Mouse (Mus musculus): ENCODE results near the gene Grm4. TPM values are rescaled to one million over a fixed set of nuclear protein-coding genes. Genes with fewer than 3 reads are reported as not detected.

Grm4 gene
- total and polyA plus RNA-seq, 3 experiments: 0.05 TPM; not detected in 2

DNA sequence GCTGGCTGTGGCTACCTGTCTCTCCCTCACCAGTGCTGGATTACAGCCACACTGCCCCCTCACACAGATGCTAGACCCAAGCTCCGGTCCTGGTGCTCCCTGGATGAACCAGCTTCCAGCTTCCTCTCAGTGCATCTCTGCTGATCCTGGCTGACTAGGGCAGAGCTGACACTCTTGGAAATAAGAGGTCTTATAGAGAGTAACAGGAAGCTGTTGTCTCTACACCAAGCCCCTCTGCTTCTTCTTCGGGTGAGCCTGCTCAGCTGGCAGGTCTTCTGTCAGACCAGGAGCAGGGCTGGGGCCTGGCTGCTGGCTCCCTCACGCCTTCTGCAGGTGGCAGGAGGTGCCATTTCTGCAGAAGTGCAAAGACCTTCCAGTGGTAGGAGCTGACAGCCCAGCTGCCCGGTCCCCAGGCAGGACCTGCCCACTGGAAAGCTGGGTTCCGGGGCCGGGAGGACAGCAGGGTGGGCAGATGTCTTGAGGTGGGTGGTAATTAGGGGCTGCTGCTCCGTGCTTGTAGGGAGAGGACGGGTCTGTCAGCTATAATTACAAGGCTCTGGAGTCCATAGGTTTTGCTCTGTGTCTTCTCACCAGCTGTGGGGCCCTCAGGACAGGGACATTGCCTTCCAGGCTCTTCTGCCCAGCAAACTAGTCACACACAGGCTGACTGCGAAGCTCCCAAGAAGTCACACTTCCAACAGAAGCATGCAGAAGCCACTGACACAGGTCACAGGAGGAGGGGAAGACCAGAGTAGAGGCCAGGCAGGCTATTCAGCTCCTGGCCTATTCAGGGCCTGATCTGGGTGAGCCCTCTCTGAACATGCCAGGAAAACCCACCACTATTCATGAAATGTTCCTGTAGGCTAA is 10.7 kb downstream of the Grm4 start:
- Histone ChIP-seq H3K4me3 (ENCODE audit: low read depth, low read length) (no peak overlapping the region), H3K27me3 (ENCODE audit: insufficient read depth, low read length) (no peaks in the 10 kb centered on the region; the same call in 1 of the 2 replicates), H3K4me1 (ENCODE audit: insufficient read depth, low read depth, low read length) (no peaks in the 10 kb centered on the region), H3K36me3 (replicated peaks) (no peaks in the 10 kb centered on the region), H3K9me3 (replicated peaks) (peaks cover 48% of the 10 kb centered on the region)
- ATAC-seq (ENCODE audit: extremely low read depth, insufficient number of reproducible peaks, low FRiP score, poor library complexity, severe bottlenecking) (no peak), DNase-seq (ENCODE audit: low spot score) (no peak)
- TF ChIP-seq CTCF (IDR thresholded peaks at IDR 0.05; ENCODE audit: low read depth, low read length) (no peak), GATA1 (IDR thresholded peaks at IDR 0.05; ENCODE audit: borderline replicate concordance, low read length) (no peak), POLR2AphosphoS5 (IDR thresholded peaks at IDR 0.05; ENCODE audit: insufficient replicate concordance, low read depth, low read length) (no peak)

DNA sequence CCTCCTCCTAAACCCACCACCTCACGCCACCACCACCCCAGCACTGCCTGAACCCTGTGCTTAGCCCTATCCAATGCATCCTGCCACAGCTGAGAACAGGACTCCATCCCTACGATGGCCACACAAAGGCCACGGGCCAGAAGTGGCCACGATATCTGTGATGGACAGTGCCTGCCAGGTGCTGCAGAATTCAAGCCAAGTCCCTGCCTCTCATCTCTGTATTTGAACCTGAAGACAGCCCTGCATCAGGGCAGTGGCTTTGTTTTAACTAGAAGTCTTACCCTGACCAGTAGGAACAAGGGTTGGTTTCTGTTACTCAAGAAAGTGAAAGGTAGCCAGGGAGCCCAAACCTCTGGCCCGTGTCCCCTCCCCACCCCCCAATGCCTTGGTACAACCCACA is 12.1 kb downstream of the Grm4 start:
- no peaks in the 10 kb centered on the region; the same call in 1 of the 2 replicates for H3K27me3 ChIP-seq (ENCODE audit: insufficient read depth, low read length)
- ATAC-seq (ENCODE audit: extremely low read depth, insufficient number of reproducible peaks, low FRiP score, poor library complexity, severe bottlenecking) (no peak), DNase-seq (ENCODE audit: low spot score) (no peak)
- no peak overlapping the region for H3K4me3 ChIP-seq (ENCODE audit: low read depth, low read length)
- TF ChIP-seq GATA2 (IDR thresholded peaks at IDR 0.05; ENCODE audit: borderline replicate concordance, low read depth, low read length): no peak
- no peak for TF ChIP-seq TAL1 (conservative IDR thresholded peaks at IDR 0.05; ENCODE audit: low read depth, low read length)
- H3K9me3 ChIP-seq (replicated peaks): peaks cover 45% of the 10 kb centered on the region
- H3K36me3 ChIP-seq (replicated peaks): no peaks in the 10 kb centered on the region
- no peaks in the 10 kb centered on the region for H3K4me1 ChIP-seq (ENCODE audit: insufficient read depth, low read depth, low read length)

DNA sequence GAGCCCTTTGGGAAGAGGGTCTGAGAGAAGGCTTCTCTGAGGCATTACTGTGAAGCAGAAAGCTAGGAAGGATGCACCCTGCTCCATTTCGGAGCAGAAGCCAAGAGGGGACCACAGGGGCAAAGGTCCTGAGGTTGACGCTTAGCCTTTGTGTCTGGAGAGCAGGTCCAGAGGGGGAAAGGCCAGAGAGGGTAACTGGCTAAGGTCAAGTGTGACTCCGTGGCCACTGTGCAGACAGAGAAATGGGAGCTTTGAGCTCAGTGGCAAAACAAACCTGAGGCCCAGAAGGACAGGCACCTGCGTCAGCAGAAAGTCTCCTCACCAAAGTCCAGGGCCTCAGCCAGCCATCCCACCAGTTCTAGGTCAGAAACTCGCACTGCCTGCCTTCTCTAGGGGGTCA is 12.7 kb downstream of the Grm4 start:
- Histone ChIP-seq H3K36me3 (replicated peaks) (no peaks in the 10 kb centered on the region), H3K27me3 (ENCODE audit: insufficient read depth, low read length) (no peaks in the 10 kb centered on the region; the same call in 1 of the 2 replicates), H3K4me1 (ENCODE audit: insufficient read depth, low read depth, low read length) (no peaks in the 10 kb centered on the region), H3K4me3 (ENCODE audit: low read depth, low read length) (no peak overlapping the region), H3K9me3 (replicated peaks) (peaks cover 39% of the 10 kb centered on the region)
- ATAC-seq (ENCODE audit: extremely low read depth, insufficient number of reproducible peaks, low FRiP score, poor library complexity, severe bottlenecking) (no peak), DNase-seq (ENCODE audit: low spot score) (no peak)
- TF ChIP-seq GATA1 (IDR thresholded peaks at IDR 0.05; ENCODE audit: borderline replicate concordance, low read length): no peak
- TF ChIP-seq CTCF (IDR thresholded peaks at IDR 0.05; ENCODE audit: low read depth, low read length): no peak
- TF ChIP-seq POLR2AphosphoS5 (IDR thresholded peaks at IDR 0.05; ENCODE audit: insufficient replicate concordance, low read depth, low read length): no peak
- TF ChIP-seq TAL1 (conservative IDR thresholded peaks at IDR 0.05; ENCODE audit: low read depth, low read length): no peak
- no peak for TF ChIP-seq GATA2 (IDR thresholded peaks at IDR 0.05; ENCODE audit: borderline replicate concordance, low read depth, low read length)

DNA sequence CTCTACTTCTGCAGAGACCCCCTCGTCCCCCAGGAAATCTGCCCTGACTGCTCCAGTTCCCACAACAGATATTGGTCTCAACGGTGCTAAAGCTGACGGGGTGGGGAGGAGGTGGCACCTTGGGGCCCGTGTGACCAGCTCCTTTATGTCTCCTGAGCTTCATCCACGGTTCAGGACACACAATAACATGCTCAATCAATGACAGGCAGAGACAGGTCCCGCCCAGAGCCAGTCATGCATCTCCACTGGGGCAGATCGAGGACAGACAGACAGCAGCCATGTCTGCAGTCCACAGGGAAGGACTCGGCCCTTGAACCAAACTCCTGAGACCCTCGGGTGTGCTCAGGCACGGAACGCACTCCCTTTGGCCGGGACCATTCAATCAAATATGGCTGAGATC is 13.2 kb downstream of the Grm4 start:
- Histone ChIP-seq H3K27me3 (ENCODE audit: insufficient read depth, low read length) (no peaks in the 10 kb centered on the region; the same call in 1 of the 2 replicates), H3K36me3 (replicated peaks) (no peaks in the 10 kb centered on the region), H3K9me3 (replicated peaks) (peaks cover 37% of the 10 kb centered on the region), H3K4me3 (ENCODE audit: low read depth, low read length) (no peak overlapping the region), H3K4me1 (ENCODE audit: insufficient read depth, low read depth, low read length) (no peaks in the 10 kb centered on the region)
- no peak for DNase-seq (ENCODE audit: low spot score)
- TF ChIP-seq CTCF (IDR thresholded peaks at IDR 0.05; ENCODE audit: low read depth, low read length) (no peak), POLR2AphosphoS5 (IDR thresholded peaks at IDR 0.05; ENCODE audit: insufficient replicate concordance, low read depth, low read length) (no peak), TAL1 (conservative IDR thresholded peaks at IDR 0.05; ENCODE audit: low read depth, low read length) (no peak), GATA2 (IDR thresholded peaks at IDR 0.05; ENCODE audit: borderline replicate concordance, low read depth, low read length) (no peak), GATA1 (IDR thresholded peaks at IDR 0.05; ENCODE audit: borderline replicate concordance, low read length) (no peak)
- ATAC-seq (ENCODE audit: extremely low read depth, insufficient number of reproducible peaks, low FRiP score, poor library complexity, severe bottlenecking): no peak

- Histone ChIP-seq H3K27me3 (ENCODE audit: insufficient read depth, low read length) (no peaks in the 10 kb centered on the region; the same call in 1 of the 2 replicates), H3K36me3 (replicated peaks) (no peaks in the 10 kb centered on the region), H3K4me3 (ENCODE audit: low read depth, low read length) (no peak overlapping the region), H3K9me3 (replicated peaks) (peaks cover 37% of the 10 kb centered on the region), H3K4me1 (ENCODE audit: insufficient read depth, low read depth, low read length) (peaks cover 4% of the 10 kb centered on the region)
- DNase-seq (ENCODE audit: low spot score) (no peak), ATAC-seq (ENCODE audit: extremely low read depth, insufficient number of reproducible peaks, low FRiP score, poor library complexity, severe bottlenecking) (no peak)
- no peak for TF ChIP-seq CTCF (IDR thresholded peaks at IDR 0.05; ENCODE audit: low read depth, low read length)
- TF ChIP-seq TAL1 (conservative IDR thresholded peaks at IDR 0.05; ENCODE audit: low read depth, low read length): no peak
- no peak for TF ChIP-seq GATA2 (IDR thresholded peaks at IDR 0.05; ENCODE audit: borderline replicate concordance, low read depth, low read length)
- TF ChIP-seq GATA1 (IDR thresholded peaks at IDR 0.05; ENCODE audit: borderline replicate concordance, low read length): no peak
- no peak for TF ChIP-seq POLR2AphosphoS5 (IDR thresholded peaks at IDR 0.05; ENCODE audit: insufficient replicate concordance, low read depth, low read length)
Observed at GRCm38 (mm10) chr17:27507591-27507945, 13.6 kb downstream of the Grm4 start.

DNA sequence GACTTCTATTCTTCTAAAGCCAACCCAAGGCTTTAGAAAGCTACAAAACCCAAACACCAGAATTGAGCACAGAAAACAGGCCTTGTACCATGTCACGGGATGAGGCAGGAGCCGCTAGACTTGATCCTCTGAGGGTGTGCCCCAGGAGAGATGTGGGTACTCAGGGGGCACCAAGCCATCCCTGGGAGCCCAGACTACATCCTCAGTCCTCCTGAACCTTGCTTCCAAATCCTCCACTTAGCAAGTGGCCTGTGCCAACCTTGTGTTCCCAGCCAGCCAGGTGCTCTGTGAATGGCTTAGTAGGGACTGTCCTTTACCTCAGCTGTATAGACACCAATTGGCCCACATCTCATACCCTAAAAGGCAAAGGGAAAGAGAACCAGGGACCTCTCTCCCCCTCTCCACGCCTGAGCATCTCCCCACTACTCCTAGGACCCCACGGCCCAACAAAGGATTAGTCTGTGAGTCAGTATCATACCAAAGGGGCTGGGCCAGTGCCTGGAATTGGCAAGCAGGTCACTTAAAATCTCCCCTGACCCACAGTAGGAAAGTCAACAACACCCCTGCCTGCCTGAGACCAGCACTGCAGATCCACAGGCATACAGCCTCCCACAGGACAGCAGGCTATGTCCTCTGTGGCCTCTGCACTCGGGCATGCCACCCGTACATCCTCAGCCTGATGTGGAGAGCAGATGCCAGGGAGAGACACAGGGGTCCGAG is 14.2 kb downstream of the Grm4 start:
- H3K36me3 ChIP-seq (replicated peaks): no peaks in the 10 kb centered on the region
- ATAC-seq (ENCODE audit: extremely low read depth, insufficient number of reproducible peaks, low FRiP score, poor library complexity, severe bottlenecking) (no peak), DNase-seq (ENCODE audit: low spot score) (no peak)
- H3K27me3 ChIP-seq (ENCODE audit: insufficient read depth, low read length): no peaks in the 10 kb centered on the region; the same call in 1 of the 2 replicates
- peaks cover 34% of the 10 kb centered on the region for H3K9me3 ChIP-seq (replicated peaks)
- H3K4me1 ChIP-seq (ENCODE audit: insufficient read depth, low read depth, low read length): peaks cover 8% of the 10 kb centered on the region
- TF ChIP-seq GATA2 (IDR thresholded peaks at IDR 0.05; ENCODE audit: borderline replicate concordance, low read depth, low read length): no peak
- TF ChIP-seq GATA1 (IDR thresholded peaks at IDR 0.05; ENCODE audit: borderline replicate concordance, low read length): no peak
- no peak for TF ChIP-seq CTCF (IDR thresholded peaks at IDR 0.05; ENCODE audit: low read depth, low read length)
- no peak for TF ChIP-seq TAL1 (conservative IDR thresholded peaks at IDR 0.05; ENCODE audit: low read depth, low read length)
- TF ChIP-seq POLR2AphosphoS5 (IDR thresholded peaks at IDR 0.05; ENCODE audit: insufficient replicate concordance, low read depth, low read length): no peak
- H3K4me3 ChIP-seq (ENCODE audit: low read depth, low read length): no peak overlapping the region
